Mouse (Mus musculus) intestine, postnatal 0 days (tissue): ENCODE data around the gene Wwox. TPM values are rescaled to one million over a fixed set of nuclear protein-coding genes. Genes with fewer than 3 reads are reported as not detected.

Experiments used
- ATAC-seq: fragments of 200-750 bp; cut with Nextera tagmentation; 2 replicates; pipeline ENCODE4 v1.8.0; 2017; ENCODE audit warnings: mild to moderate bottlenecking, moderate TSS enrichment, moderate library complexity
- H3K27ac ChIP-seq: fragments of 300-500 bp; sonication (generic); 2 replicates; pipeline ENCODE4 v1.5.1; 2014; ENCODE audit warnings: mild to moderate bottlenecking, low read depth, low read length, moderate library complexity
- H3K27me3 ChIP-seq: fragments of 300-500 bp; sonication (generic); replicated peaks from 2 replicates; pipeline ENCODE4 v1.6.1; 2014; ENCODE audit warnings: low read length, mixed read lengths; ENCODE audit not compliant: control insufficient read depth, insufficient read depth
- H3K36me3 ChIP-seq: fragments of 300-500 bp; sonication (generic); 2 replicates; pipeline ENCODE4 v1.6.1; 2014; ENCODE audit warnings: mild to moderate bottlenecking, moderate library complexity; ENCODE audit not compliant: control insufficient read depth, insufficient read depth
- H3K4me1 ChIP-seq: fragments of 300-500 bp; sonication (generic); replicated peaks from 2 replicates; pipeline ENCODE4 v1.6.1; 2014; ENCODE audit warnings: antibody characterized with exemption, low read length, mixed read lengths; ENCODE audit not compliant: control insufficient read depth, insufficient read depth
- H3K4me2 ChIP-seq: fragments of 300-500 bp; sonication (generic); replicated peaks from 2 replicates; pipeline ENCODE4 v1.6.1; 2014; ENCODE audit warnings: low read depth, mild to moderate bottlenecking, moderate library complexity
- H3K4me3 ChIP-seq: fragments of 300-500 bp; sonication (generic); 2 replicates; pipeline ENCODE4 v1.5.1; 2014; ENCODE audit warnings: low read depth, low read length
- H3K9ac ChIP-seq: fragments of 300-500 bp; sonication (generic); 2 replicates; pipeline ENCODE4 v1.6.1; 2014; ENCODE audit warnings: mild to moderate bottlenecking, low read depth, low read length
- H3K9me3 ChIP-seq: fragments of 300-500 bp; sonication (generic); 2 replicates; pipeline ENCODE4 v1.6.1; 2016; ENCODE audit warnings: mixed run types; ENCODE audit not compliant: control insufficient read depth
- CTCF ChIP-seq: sonication (generic); IDR thresholded peaks from 2 replicates; pipeline ENCODE4 v1.5.1; 2016; ENCODE audit warnings: low read depth, mild to moderate bottlenecking, control low read depth, antibody characterized with exemption, moderate library complexity
- WGBS: fragments of 180-500 bp; shearing (Covaris S2); extraction: QIAGEN DNeasy Blood & Tissue Kit; methylation state at CpG from one replicate; pipeline ENCODE4 v1.1.7; 2014; 5-methylcytosine and 5-hydroxymethylcytosine counted together
- polyA plus RNA-seq: library from polyadenylated mRNA; unstranded; fragments of >200 nt; fragmentation: Nextera tagmentation; extraction: Ambion mirVana; gene quantifications from 2 replicates; pipeline ENCODE4 v1.2.1, GENCODE M21; 2015

The Wwox gene
- polyA plus RNA-seq, 1 experiment from 2014 or later: 7.1 TPM

GRCm38 (mm10) chr8:114968842-114969241 lies 529.4 kb downstream of the Wwox start:
- Histone ChIP-seq H3K27me3 (no peaks in the 10 kb centered on the region), H3K4me1 (no peaks in the 10 kb centered on the region), H3K4me3 (no peak overlapping the region), H3K36me3 (no peaks in the 10 kb centered on the region), H3K4me2 (no peak overlapping the region), H3K9ac (no peak overlapping the region), H3K9me3 (no peaks in the 10 kb centered on the region), H3K27ac (no peak overlapping the region)
- WGBS: 82% methylated on average over 4 of the region's 4 CpGs
- TF ChIP-seq CTCF: peak; percentile 27; the same call in 1 of the 2 replicates
- no peak for ATAC-seq

GRCm38 (mm10) chr8:114971378-114971777 lies 531.9 kb downstream of the Wwox start:
- no peak overlapping the region for H3K9ac ChIP-seq
- H3K4me3 ChIP-seq: no peak overlapping the region
- 42% methylated on average over 8 of the region's 8 CpGs for WGBS
- peak; percentile 95 for TF ChIP-seq CTCF
- H3K36me3 ChIP-seq: no peaks in the 10 kb centered on the region
- no peaks in the 10 kb centered on the region for H3K4me1 ChIP-seq
- no peak overlapping the region for H3K27ac ChIP-seq
- H3K9me3 ChIP-seq: no peaks in the 10 kb centered on the region
- no peak for ATAC-seq
- H3K4me2 ChIP-seq: no peak overlapping the region
- H3K27me3 ChIP-seq: no peaks in the 10 kb centered on the region

- Histone ChIP-seq H3K27me3 (no peaks in the 10 kb centered on the region), H3K4me1 (no peaks in the 10 kb centered on the region), H3K4me3 (no peak overlapping the region), H3K9ac (no peak overlapping the region), H3K36me3 (no peaks in the 10 kb centered on the region), H3K27ac (no peak overlapping the region), H3K9me3 (no peaks in the 10 kb centered on the region), H3K4me2 (peak overlapping the region; percentile 21; the same call in 1 of the 2 replicates)
- WGBS: 21% methylated on average over 12 of the region's 12 CpGs
- ATAC-seq: peak; percentile 41; the same call in 1 of the 2 replicates
- TF ChIP-seq CTCF: no peak
Measured at GRCm38 (mm10) chr8:114973002-114973461, 533.6 kb downstream of the Wwox start.

GRCm38 (mm10) chr8:114974336-114974950 lies 535.0 kb downstream of the Wwox start:
- Histone ChIP-seq H3K27ac (no peak overlapping the region), H3K4me3 (no peak overlapping the region), H3K36me3 (no peaks in the 10 kb centered on the region), H3K4me2 (no peak overlapping the region), H3K27me3 (0 out of 2 replicates have a peak, but pooled peaks cover 3% of the 10 kb centered on the region), H3K9me3 (no peaks in the 10 kb centered on the region), H3K9ac (no peak overlapping the region), H3K4me1 (no peaks in the 10 kb centered on the region)
- TF ChIP-seq CTCF: no peak
- 77% methylated on average over 5 of the region's 5 CpGs for WGBS
- ATAC-seq: no peak

- no peak overlapping the region for H3K27ac ChIP-seq
- no peak overlapping the region for H3K4me2 ChIP-seq
- no peak overlapping the region for H3K4me3 ChIP-seq
- H3K9ac ChIP-seq: no peak overlapping the region
- 0 out of 2 replicates have a peak, but pooled peaks cover 3% of the 10 kb centered on the region for H3K27me3 ChIP-seq
- 74% methylated on average over 11 of the region's 11 CpGs for WGBS
- H3K4me1 ChIP-seq: no peaks in the 10 kb centered on the region
- no peak for TF ChIP-seq CTCF
- no peak for ATAC-seq
- H3K36me3 ChIP-seq: no peaks in the 10 kb centered on the region
- no peaks in the 10 kb centered on the region for H3K9me3 ChIP-seq
Measured at GRCm38 (mm10) chr8:114977746-114978145, 538.3 kb downstream of the Wwox start.

- Histone ChIP-seq H3K9ac (no peak overlapping the region), H3K9me3 (no peaks in the 10 kb centered on the region), H3K4me2 (no peak overlapping the region), H3K27ac (no peak overlapping the region), H3K4me1 (no peaks in the 10 kb centered on the region), H3K4me3 (no peak overlapping the region), H3K27me3 (0 out of 2 replicates have a peak, but pooled peaks cover 3% of the 10 kb centered on the region), H3K36me3 (no peaks in the 10 kb centered on the region)
- 74% methylated on average over 15 of the region's 15 CpGs for WGBS
- TF ChIP-seq CTCF: no peak
- ATAC-seq: no peak
Measured at GRCm38 (mm10) chr8:114978206-114978960, 538.9 kb downstream of the Wwox start.
